Mouse (Mus musculus): ENCODE measurements around the gene Lrrc28.
A peak's percentile ranks its signal among the peaks of the same experiment; 100 is the strongest.
"Not testable (repeated sequence)": the region's sequence is repeated elsewhere in the genome, so short reads cannot be mapped to it uniquely, and the experiment has no call there.

The Lrrc28 gene

GRCm38 (mm10) chr7:67528063-67528811 lies 116.8 kb downstream of the Lrrc28 start:
- peak; percentile 58 to 64 for DNase-seq

GRCm38 (mm10) chr7:67525886-67526580 lies 119.0 kb downstream of the Lrrc28 start:
- DNase-seq, result no peak

- DNase-seq, result not testable (repeated sequence)
Observed at GRCm38 (mm10) chr7:67524069-67524468, 121.0 kb downstream of the Lrrc28 start.

GRCm38 (mm10) chr7:67523400-67523799 lies 121.7 kb downstream of the Lrrc28 start:
- no peak for DNase-seq

GRCm38 (mm10) chr7:67521731-67522130 lies 123.3 kb downstream of the Lrrc28 start:
- DNase-seq, result not testable (repeated sequence)

GRCm38 (mm10) chr7:67520959-67521358 lies 124.1 kb downstream of the Lrrc28 start:
- no peak for DNase-seq

GRCm38 (mm10) chr7:67520001-67520400 lies 125.1 kb downstream of the Lrrc28 start:
- no peak for DNase-seq

- DNase-seq, result peak; percentile 21 to 31
Observed at GRCm38 (mm10) chr7:67515621-67516020, 129.4 kb downstream of the Lrrc28 start.

- peak; percentile 49 to 55 for DNase-seq
Observed at GRCm38 (mm10) chr7:67514893-67515292, 130.2 kb downstream of the Lrrc28 start.

- DNase-seq, result no peak
Observed at GRCm38 (mm10) chr7:67514380-67514779, 130.7 kb downstream of the Lrrc28 start.

- no peak for DNase-seq
Observed at GRCm38 (mm10) chr7:67513656-67514055, 131.4 kb downstream of the Lrrc28 start.

GRCm38 (mm10) chr7:67511606-67512005 lies 133.5 kb downstream of the Lrrc28 start:
- no peak for DNase-seq

- peak in 1 of 2 experiments; percentile 43 for DNase-seq
Observed at GRCm38 (mm10) chr7:67503281-67504010, 141.6 kb downstream of the Lrrc28 start.

- no peak for DNase-seq
Observed at GRCm38 (mm10) chr7:67502631-67503030, 142.4 kb downstream of the Lrrc28 start.

- DNase-seq, result no peak
Observed at GRCm38 (mm10) chr7:67500878-67501277, 144.2 kb downstream of the Lrrc28 start.

GRCm38 (mm10) chr7:67500076-67500828 lies 144.8 kb downstream of the Lrrc28 start:
- DNase-seq, result no peak

GRCm38 (mm10) chr7:67499516-67499915 lies 145.6 kb downstream of the Lrrc28 start:
- peak; percentile 66 to 71 for DNase-seq

- no peak for DNase-seq
Observed at GRCm38 (mm10) chr7:67493795-67494687, 151.0 kb downstream of the Lrrc28 start.

- DNase-seq, result peak; percentile 94 to 98
Observed at GRCm38 (mm10) chr7:67487889-67488411, 157.1 kb downstream of the Lrrc28 start.

GRCm38 (mm10) chr7:67486925-67487760 lies 157.9 kb downstream of the Lrrc28 start:
- DNase-seq, result peak; percentile 68 to 73
